Mouse (Mus musculus): ENCODE measurements at regions not wholly inside any gene's neighbourhood (a gene's known extent, or its start where the extent isn't known, plus 50 kb on each side); places are given as distances from the start of the nearest gene placed in this dataset.

DNA sequence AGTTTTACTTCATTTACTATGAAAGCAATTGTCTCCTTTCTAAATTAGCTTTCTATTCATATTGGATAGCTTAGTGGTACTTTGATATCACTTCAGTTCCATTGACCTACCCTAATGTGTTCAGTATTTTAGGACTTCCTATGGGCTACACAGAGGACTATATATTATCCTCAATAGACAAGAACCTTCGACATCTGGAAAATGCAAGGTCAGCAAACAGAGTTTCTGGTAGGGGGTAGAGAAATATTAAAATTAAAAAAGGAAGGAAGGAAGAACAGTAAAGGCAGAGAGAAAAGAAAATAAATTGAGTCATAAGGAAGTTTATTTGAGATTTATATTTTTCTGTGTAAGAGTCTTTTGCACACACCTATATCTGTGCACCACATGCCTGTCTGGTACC is 107.4 kb upstream of the Insig1 start:
- no peak for DNase-seq (ENCODE audit: inconsistent age in 2 of 2, low spot score in 1 of 2)

DNA sequence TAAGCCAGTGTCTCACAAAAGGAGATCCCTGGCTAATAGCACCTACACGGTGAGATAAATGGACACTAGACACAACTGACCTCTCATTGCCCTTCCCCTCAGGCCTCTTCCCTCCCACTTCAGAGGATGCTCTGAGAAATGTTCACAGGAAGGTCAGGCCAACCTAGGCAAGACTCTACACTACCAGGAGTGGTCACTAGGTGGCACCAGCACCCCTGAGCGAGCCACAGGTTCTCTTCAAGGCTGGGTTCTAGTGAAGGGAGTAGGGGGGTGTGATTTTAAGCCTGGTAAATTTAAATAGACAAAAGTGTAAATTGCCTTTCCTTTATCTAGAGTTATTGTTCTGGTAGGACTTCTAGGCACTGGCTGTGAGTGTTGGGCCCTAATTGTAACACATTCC is 76.0 kb upstream of the Insig1 start:
- peak; percentile 56 to 90 for DNase-seq (ENCODE audit: inconsistent age in 2 of 2, low spot score in 1 of 2)

DNA sequence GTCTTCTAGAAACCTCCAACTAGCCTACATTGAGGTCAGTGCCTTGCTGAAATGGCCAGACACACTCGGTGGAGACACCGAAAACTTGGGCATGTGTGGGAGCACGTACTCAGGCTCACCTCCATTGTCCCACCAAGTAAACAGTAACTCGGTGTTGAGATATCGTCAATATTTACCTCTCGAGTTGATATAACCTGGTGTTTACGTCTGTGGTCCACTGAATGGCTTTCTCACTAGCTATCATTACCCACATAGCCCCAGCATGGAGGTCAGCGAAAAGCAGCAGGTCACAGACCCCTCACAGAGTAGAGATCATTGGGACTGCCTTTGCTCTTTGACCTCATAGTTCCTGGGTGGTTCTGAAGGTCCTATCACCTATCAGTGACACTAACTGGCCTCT is 73.4 kb upstream of the Insig1 start:
- no peak for DNase-seq (ENCODE audit: inconsistent age in 2 of 2, low spot score in 1 of 2)

DNA sequence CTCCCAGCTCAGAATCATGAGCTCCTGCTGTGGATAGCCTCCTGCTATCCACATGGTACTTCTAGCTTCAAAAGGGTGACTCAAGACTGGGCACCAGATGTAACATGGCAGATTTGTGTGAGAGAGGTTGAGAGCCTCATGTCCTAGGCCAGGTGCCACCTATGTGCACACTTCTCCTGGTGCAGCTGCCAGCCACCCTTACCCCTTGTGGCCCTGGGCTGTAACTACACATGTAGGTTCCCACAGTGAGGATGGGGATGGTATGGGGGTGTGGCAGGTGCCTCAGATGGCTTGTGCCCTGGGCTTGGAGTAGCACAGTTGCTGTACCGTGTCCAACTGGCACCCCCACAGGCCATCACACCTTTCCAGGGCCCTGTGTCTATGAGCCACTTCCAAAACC is 68.2 kb upstream of the Insig1 start:
- DNase-seq (ENCODE audit: inconsistent age in 2 of 2, low spot score in 1 of 2) = no peak

DNA sequence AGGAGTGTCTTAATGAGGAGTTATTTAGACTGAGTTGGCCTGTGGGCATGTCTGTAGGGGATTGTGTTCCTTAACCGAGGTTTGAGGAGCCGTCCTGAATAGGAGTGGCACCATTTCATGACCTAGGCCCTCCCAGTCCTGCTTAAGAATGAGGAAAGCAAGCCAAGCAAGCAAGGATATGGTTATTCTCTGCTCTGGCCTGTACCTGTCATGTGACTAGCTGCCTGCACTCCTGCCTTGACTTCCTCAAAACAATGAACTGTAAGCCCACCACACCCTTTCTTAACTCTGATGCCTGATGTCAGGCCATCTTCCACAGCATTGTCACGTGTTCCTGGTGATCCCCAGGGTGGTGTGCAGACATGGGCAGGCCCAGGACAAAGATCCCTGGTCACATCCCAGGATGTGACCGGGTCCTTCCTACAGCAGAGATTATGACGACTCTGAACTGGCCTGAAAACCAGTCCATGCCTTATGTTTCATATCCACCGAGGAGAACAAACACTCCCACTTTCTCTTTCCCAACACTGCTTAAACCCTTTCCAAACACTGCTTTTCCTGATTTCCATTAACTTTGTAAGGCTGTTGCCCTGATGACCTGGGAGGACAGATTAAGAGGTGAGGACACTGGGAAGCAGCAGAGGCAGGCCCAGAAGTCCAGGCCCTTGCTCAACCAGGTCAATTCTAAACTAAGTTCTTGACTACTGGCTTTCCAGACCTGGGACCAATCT is 67.2 kb upstream of the Insig1 start:
- no peak for DNase-seq (ENCODE audit: inconsistent age in 2 of 2, low spot score in 1 of 2)

DNA sequence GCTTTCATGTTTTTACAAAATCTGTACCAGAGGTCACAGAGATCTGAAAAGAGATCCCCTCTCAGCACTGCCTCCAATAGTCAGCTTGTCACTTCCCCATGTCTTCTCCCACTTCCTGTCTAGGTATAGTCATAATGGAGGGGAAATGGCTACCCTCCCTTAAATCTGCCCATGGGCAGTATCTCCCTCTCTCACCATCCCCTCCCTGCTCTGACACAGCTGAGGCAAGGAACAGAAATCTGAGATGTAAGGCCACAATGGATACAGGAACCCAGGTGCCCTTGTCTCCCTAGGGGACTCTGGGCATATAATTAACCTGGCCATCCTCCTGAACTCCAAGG is 66.7 kb upstream of the Insig1 start:
- DNase-seq (ENCODE audit: inconsistent age in 2 of 2, low spot score in 1 of 2) = no peak

DNA sequence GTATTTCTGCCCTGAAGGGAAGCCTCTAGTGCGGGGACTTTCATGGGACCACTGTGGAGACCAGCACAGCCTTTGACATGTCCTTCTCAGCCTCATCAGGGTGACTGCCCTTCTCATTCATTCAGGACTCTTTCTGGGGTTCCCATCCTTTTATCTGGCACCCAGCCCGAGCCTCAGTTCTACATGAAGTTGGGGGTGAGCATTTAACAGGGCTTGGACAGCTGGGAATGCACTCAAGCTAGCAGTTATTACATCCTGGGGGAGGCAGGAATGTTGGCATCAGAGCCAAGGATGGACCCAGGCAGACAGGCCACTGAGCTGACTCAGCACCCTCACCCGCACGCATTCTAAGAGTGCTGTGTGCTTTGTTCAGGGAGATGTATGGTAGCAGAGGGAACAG is 61.8 kb upstream of the Insig1 start:
- DNase-seq (ENCODE audit: inconsistent age in 2 of 2, low spot score in 1 of 2) = no peak

DNA sequence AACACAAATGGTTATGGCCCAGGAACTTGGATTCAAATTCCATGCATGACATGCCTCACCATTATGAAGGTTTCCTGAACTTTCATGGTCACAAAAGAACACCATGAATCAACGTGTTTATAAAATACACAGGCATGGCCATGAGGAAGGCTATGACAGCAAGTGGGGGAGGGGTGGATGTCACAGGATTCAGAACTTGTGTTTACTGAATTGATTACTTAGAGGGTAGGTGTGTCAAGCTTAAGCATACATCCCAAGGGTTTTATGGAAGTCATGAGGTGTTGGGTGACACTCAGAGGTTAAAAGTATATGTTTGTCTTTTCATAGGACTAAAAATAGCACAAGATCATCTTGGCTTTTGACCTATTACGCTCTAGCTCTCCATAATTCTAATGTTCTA is 61.3 kb upstream of the Insig1 start:
- DNase-seq (ENCODE audit: inconsistent age in 2 of 2, low spot score in 1 of 2) = no peak

DNA sequence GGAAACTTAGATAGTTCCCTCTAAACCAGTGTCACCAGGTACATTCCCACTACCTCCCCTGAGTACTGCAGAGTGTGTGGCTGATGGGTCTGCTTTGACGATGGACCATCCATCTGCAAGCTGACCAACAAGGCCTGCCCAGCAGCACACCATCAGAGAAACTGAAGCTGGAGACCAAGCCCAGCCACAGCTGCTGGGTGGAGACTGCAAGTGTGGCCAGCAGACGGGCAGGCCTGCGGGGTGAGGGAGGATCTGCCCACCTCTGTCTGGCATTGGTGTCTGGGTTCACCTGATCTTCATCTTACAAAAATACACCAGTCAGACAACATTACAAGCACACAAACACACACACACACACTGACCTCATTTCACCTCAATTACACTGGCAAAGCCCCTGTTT is 60.6 kb upstream of the Insig1 start:
- no peak for DNase-seq (ENCODE audit: inconsistent age in 2 of 2, low spot score in 1 of 2)

DNA sequence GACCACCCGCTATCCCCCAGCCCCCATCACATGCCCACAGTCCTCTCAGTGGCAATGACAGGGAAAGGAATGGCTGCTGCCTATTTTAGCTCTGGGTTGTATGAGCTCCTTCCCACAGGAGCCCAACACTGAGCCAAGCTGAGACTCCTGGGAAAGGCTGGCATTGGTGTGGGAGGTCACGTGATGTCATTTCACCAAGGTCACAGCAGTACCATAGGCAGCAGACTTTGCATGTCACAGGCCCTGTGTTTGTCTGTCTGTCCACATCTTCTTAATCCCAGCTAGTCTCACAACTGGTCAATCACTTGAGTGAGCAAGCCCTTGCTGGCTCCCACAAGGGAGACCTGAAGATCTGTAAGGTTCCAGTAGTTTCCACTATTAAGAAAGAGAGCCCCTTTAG is 58.7 kb upstream of the Insig1 start:
- DNase-seq (ENCODE audit: inconsistent age in 2 of 2, low spot score in 1 of 2) = no peak

DNA sequence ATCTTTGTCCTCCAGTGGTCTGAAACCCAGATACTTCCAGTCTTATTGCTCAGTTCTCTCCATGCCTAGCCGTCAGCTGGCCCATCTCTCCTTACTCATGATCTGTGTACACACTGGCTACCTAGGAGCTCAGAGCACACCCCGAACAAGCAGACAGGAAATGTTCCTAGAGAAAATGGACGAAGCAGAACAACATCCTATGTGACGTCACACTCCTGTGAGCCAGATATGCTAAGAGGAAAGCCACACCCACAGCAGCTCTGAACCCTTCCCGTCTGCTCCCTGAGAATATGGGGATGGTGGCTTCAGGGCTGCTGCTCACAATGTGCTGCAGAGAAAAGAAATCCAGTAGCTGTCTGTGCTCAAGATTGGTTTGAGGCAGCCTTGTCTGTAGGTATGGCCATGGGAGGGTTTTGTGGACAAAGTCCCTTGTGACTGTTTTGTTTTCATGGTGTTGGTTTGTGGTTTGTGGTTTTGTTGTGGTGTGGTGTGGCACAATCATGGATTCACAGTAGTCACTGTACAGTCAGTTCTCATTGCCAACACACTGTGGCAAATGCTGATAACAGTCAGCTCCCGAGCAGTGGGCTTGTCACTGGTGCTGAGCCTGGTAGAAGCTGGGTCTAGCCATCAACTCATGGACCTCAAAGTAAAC is 57.4 kb upstream of the Insig1 start:
- no peak for DNase-seq (ENCODE audit: inconsistent age in 2 of 2, low spot score in 1 of 2)

DNA sequence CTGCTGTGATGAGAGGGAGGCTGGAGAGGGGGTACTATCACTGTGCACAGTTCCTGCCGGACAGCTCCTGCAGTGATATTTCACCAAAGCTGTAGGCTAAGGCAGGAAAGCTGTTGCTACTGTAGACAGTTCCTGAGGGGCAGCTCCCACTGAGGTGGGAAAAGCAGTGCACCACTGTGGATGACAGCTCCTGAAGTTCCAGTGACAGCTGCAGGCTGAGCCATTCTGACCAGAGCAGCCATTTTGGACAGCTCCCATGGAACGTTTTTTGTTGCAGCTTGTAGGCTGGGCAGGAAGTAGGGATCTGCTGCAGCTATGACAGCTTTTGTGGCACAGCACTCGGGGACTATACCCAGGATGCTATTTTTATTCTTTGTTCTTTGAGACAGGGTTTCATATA is 51.3 kb upstream of the Insig1 start:
- DNase-seq (ENCODE audit: inconsistent age in 2 of 2, low spot score in 1 of 2) = no peak
